9 mouse cellular contexts compared by ENCODE assay signal in the genomic region with DNA sequence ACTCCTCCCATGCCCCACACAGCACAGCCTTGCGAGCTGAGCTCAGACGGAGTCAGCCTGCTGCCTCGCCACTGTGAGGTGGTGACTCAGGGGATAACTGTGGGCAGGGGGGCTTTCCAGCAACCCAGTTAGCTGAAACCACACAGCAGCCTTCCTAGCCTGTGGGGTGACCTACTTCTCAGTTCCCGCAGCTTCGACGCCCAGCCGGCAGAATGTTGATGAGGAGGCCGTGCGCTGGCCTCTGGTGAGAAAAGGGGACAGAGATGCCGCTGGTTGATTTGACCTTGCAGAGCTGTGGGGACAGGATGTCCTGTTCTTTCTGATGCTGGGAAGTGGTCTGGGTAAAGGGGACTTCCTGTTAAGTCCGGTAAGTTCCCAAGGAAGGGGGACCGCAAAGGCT.
DNase-seq lines count a peak whose midpoint lies in the region; ATAC-seq and TF ChIP-seq lines count a peak whose summit lies in the region.
"Had no signal": no experiment of that assay in that cellular context is flagged by ENCODE, and none has a peak within 500 bp of the region (broad histone marks: within the 10 kb centered on the region; RNA-seq: fewer than 3 reads in every experiment).

No protein-coding gene starts in this region.

- intact Hi-C loops in left cerebral cortex, adult 2 months (cut with DNase I) = loop anchor here (2.0 to 5.0 kb wide), 2 partner anchors 78 to 139 kb away; no protein-coding TSS in a partner anchor

- no peaks in the 10 kb centered on the region for H3K9me3 ChIP-seq in kidney, embryonic 14.5 days (ENCODE audit: control insufficient read depth, low read length)
- H3K9me3 ChIP-seq: midbrain, embryonic 12.5 days had no signal

- H3K4me3 ChIP-seq in kidney, embryonic 14.5 days (ENCODE audit: low read length) = no peak overlapping the region
- no peak overlapping the region for H3K4me3 ChIP-seq in left cerebral cortex, adult 2 months
- H3K4me3 ChIP-seq: midbrain, embryonic 12.5 days had no signal

- no peak for DNase-seq in kidney, adult 11 months
- DNase-seq in CD4-positive, CD25-positive, alpha-beta regulatory T cell, adult 2 months (ENCODE audit: low read depth, low spot score) = peak; percentile 52
- DNase-seq in cerebellum, adult 11-12 months = peak; percentile 31
- peak in 1 of 2 experiments; percentile 42 for DNase-seq in left cerebral cortex, adult 2 months (ENCODE audit: extremely low spot score in 1 of 2, low spot score in 2 of 2)
- DNase-seq in right cerebral cortex, postnatal 25 days = peak; percentile 16
- no peak for DNase-seq in urinary bladder, postnatal 36 days (ENCODE audit: low spot score in 2 of 2)
- DNase-seq in ovary, postnatal 36 days (ENCODE audit: low spot score) = no peak

- no peak overlapping the region for H3K4me2 ChIP-seq in kidney, embryonic 14.5 days (replicated peaks; ENCODE audit: low read depth, low read length)
- H3K4me2 ChIP-seq: midbrain, embryonic 12.5 days had no signal

- 46% methylated on average over 12 of the region's 12 CpGs for WGBS in kidney, embryonic 14.5 days

- TF ChIP-seq CTCF in left cerebral cortex, adult 2 months (IDR thresholded peaks at IDR 0.05) = no peak

- H3K36me3 ChIP-seq in kidney, embryonic 14.5 days (ENCODE audit: control insufficient read depth, insufficient read depth, low read length) = no peaks in the 10 kb centered on the region
- H3K36me3 ChIP-seq: midbrain, embryonic 12.5 days had no signal

- no peak overlapping the region for H3K27ac ChIP-seq in kidney, embryonic 14.5 days (ENCODE audit: low read depth, low read length)
- H3K27ac ChIP-seq in left cerebral cortex, adult 2 months = peak overlapping the region; percentile 68
- H3K27ac ChIP-seq: midbrain, embryonic 12.5 days had no signal

- no peaks in the 10 kb centered on the region for H3K27me3 ChIP-seq in kidney, embryonic 14.5 days (ENCODE audit: control insufficient read depth, insufficient read depth, low read length)

- ATAC-seq in kidney, embryonic 14.5 days (ENCODE audit: low FRiP score, low TSS enrichment) = peak; percentile 32; the same call in 1 of the 2 replicates

- H3K4me1 ChIP-seq in kidney, embryonic 14.5 days (ENCODE audit: control insufficient read depth, insufficient read depth, low read length) = peaks cover 2% of the 10 kb centered on the region; the same call in 1 of the 2 replicates
- H3K4me1 ChIP-seq: midbrain, embryonic 12.5 days had no signal

- no peak overlapping the region for H3K9ac ChIP-seq in kidney, embryonic 14.5 days (ENCODE audit: low read depth, low read length)
- H3K9ac ChIP-seq: midbrain, embryonic 12.5 days had no signal

Comparison
In these comparisons a context has a peak if more than half of its experiments do, and no peak if none do; other contexts are left out.
1. DNase-seq: peak in CD4-positive, CD25-positive, alpha-beta regulatory T cell, adult 2 months (single experiment), cerebellum, adult 11-12 months (single experiment) and right cerebral cortex, postnatal 25 days (single experiment); none in kidney, adult 11 months (single experiment), urinary bladder, postnatal 36 days (0 of 2) and ovary, postnatal 36 days (single experiment).